Mouse (Mus musculus) embryonic facial prominence, embryonic 15.5 days (tissue): ENCODE results near the gene Clec16a. TPM values are rescaled to one million over a fixed set of nuclear protein-coding genes. Genes with fewer than 3 reads are reported as not detected.

Experiments used
- ATAC-seq: fragments of 200-750 bp; cut with Nextera tagmentation; 2 replicates; pipeline ENCODE4 v1.8.0; 2017; ENCODE audit warnings: low read depth, moderate TSS enrichment; ENCODE audit not compliant: insufficient number of reproducible peaks, low FRiP score, low TSS enrichment
- H3K27ac ChIP-seq: fragments of 300-500 bp; sonication (generic); replicated peaks from 2 replicates; pipeline ENCODE4 v1.5.1; 2015; ENCODE audit warnings: mild to moderate bottlenecking, inconsistent platforms
- H3K27me3 ChIP-seq: fragments of 300-500 bp; sonication (generic); 2 replicates; pipeline ENCODE4 v1.6.1; 2015; ENCODE audit warnings: inconsistent platforms
- H3K36me3 ChIP-seq: fragments of 300-500 bp; sonication (generic); 2 replicates; pipeline ENCODE4 v1.6.1; 2015; ENCODE audit warnings: mild to moderate bottlenecking, inconsistent platforms
- H3K4me1 ChIP-seq: fragments of 300-500 bp; sonication (generic); 2 replicates; pipeline ENCODE4 v1.6.1; 2015; ENCODE audit warnings: inconsistent platforms
- H3K4me2 ChIP-seq: fragments of 300-500 bp; sonication (generic); replicated peaks from 2 replicates; pipeline ENCODE4 v1.6.1; 2015; ENCODE audit warnings: mild to moderate bottlenecking, inconsistent platforms
- H3K4me3 ChIP-seq: fragments of 300-500 bp; sonication (generic); replicated peaks from 2 replicates; pipeline ENCODE4 v1.5.1; 2015; ENCODE audit warnings: mild to moderate bottlenecking, inconsistent platforms
- H3K9ac ChIP-seq: fragments of 300-500 bp; sonication (generic); 2 replicates; pipeline ENCODE4 v1.6.1; 2015; ENCODE audit warnings: inconsistent platforms
- H3K9me3 ChIP-seq: fragments of 300-500 bp; sonication (generic); replicated peaks from 2 replicates; pipeline ENCODE4 v1.6.1; 2016; ENCODE audit warnings: inconsistent platforms
- WGBS: fragments of 180-500 bp; shearing (Covaris S2); methylation state at CpG from one replicate; pipeline ENCODE4 v1.1.7; 2015; 5-methylcytosine and 5-hydroxymethylcytosine counted together
- polyA plus RNA-seq: library from polyadenylated mRNA; unstranded; fragments of >200 nt; fragmentation: Nextera tagmentation; extraction: Ambion mirVana; gene quantifications from 2 replicates; pipeline ENCODE4 v1.2.1, GENCODE M21; 2015

Clec16a gene
- polyA plus RNA-seq, 1 experiment from 2014 or later, result 39.6 TPM

DNA sequence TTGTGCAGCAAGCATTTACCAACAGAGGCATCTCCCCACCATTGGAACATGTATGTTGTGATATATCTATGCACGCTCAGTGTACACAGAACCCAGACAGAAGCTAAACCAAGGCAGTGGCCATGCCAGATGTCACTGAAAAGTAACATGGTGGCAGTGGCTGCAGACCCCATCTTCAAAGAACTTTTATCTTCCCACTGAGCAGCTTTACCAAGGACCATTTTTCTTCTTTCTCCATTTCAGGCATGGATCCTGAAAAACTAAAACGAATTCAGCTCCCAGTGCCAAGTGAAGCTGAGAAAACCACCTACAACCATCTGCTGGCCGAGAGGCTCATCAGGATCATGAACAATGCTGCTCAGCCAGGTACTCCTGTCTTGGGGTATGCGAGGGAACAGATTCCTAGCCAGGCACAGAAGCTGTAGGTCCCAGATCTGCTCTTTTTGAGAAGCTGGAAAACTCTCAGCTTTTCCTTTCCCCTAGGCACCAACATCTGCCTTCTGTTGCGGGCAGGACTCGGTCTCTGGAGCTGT lies 82.1 kb downstream of the Clec16a start:
- WGBS, result 89% methylated on average over 6 of the region's 6 CpGs
- 0 out of 2 replicates have a peak, but pooled peaks cover 20% of the 10 kb centered on the region for H3K36me3 ChIP-seq

DNA sequence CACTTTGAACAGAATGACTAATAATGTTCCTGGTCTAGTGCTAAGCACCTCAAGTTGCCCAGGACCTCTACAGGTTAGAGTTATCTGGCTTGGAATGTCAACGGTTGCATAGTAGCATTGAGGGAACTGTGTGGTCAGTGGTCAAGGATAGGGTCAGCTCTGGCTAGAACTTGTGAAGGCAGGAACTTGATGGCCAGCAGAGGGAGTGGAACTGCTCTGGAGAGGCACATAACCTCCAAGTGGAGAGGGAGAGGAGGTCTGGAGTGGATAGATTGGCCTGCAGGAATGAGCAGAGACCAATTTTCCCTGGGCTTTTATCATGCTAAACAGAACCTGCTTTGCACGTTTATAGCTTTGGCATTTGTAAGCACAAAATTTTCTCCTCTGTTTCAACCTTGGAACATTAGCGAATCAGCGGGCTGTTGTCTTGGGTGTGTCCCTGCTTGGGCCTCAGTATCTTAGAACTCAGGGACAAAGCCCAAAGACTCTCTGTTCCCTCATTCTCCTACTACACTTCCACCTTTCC lies 83.0 kb downstream of the Clec16a start:
- Histone ChIP-seq H3K9me3 (no peaks in the 10 kb centered on the region), H3K27me3 (no peaks in the 10 kb centered on the region), H3K4me1 (peaks cover 8% of the 10 kb centered on the region), H3K36me3 (0 out of 2 replicates have a peak, but pooled peaks cover 20% of the 10 kb centered on the region), H3K4me3 (no peak overlapping the region), H3K9ac (no peak overlapping the region), H3K27ac (no peak overlapping the region), H3K4me2 (no peak overlapping the region)
- WGBS, result 75% methylated on average over 4 of the region's 4 CpGs
- ATAC-seq, result no peak

More for the DNA sequence above, 82.1 kb downstream of the Clec16a start:
- no peaks in the 10 kb centered on the region for H3K27me3 ChIP-seq
- no peaks in the 10 kb centered on the region for H3K9me3 ChIP-seq
- ATAC-seq, result no peak
- peaks cover 8% of the 10 kb centered on the region for H3K4me1 ChIP-seq
- no peak overlapping the region for H3K9ac ChIP-seq
- H3K27ac ChIP-seq, result no peak overlapping the region
- H3K4me2 ChIP-seq, result no peak overlapping the region
- no peak overlapping the region for H3K4me3 ChIP-seq

DNA sequence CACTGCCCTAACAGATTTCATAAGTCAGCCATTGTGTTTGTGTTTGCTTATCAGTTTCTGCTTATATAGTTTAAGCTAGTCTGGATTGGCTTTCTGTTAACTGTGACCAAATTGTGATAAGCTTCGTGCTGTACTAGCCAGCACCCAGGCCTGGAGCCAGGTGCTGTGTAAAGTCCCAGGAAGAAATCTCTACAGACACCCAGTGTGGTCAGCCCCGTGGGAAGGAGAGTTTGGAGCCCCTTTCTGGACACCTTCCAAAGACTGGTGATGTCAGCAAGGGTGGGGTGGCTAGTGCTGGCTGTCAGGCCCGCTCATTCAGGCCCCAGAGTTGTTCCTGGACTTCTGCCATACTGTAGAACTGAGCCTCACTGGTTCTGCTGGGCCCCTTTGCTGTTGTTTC lies 83.8 kb downstream of the Clec16a start:
- peaks cover 10% of the 10 kb centered on the region for H3K4me1 ChIP-seq
- no peak overlapping the region for H3K9ac ChIP-seq
- 0 out of 2 replicates have a peak, but pooled peaks cover 20% of the 10 kb centered on the region for H3K36me3 ChIP-seq
- H3K27me3 ChIP-seq, result no peaks in the 10 kb centered on the region
- no peak for ATAC-seq
- H3K4me3 ChIP-seq, result no peak overlapping the region
- no peak overlapping the region for H3K27ac ChIP-seq
- WGBS, result 62% methylated on average over 3 of the region's 3 CpGs
- H3K4me2 ChIP-seq, result no peak overlapping the region
- no peaks in the 10 kb centered on the region for H3K9me3 ChIP-seq

DNA sequence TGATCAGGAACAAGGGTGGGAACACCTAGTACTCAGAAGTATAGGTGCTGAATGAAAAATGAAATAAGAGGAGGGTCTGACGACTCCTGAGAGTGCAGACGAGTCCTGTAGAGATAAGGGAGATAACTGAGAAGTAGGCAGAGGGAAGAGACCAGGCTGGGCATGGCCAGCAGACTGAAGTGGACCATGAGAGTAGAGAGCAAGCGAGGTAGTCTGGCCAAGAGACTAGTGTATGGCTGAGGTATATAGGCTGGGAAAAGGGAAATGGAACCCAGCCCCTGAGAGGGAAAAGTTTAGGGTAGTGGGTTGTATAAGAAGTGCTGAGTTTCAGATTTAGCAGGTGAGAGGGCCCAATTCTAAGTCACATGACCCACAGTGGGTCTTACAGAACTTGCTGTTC lies 84.2 kb downstream of the Clec16a start:
- H3K4me2 ChIP-seq, result no peak overlapping the region
- H3K36me3 ChIP-seq, result 0 out of 2 replicates have a peak, but pooled peaks cover 20% of the 10 kb centered on the region
- H3K27ac ChIP-seq, result no peak overlapping the region
- peaks cover 14% of the 10 kb centered on the region for H3K4me1 ChIP-seq
- no peak overlapping the region for H3K9ac ChIP-seq
- ATAC-seq, result no peak
- no peaks in the 10 kb centered on the region for H3K9me3 ChIP-seq
- H3K27me3 ChIP-seq, result no peaks in the 10 kb centered on the region
- H3K4me3 ChIP-seq, result no peak overlapping the region
- WGBS, result 71% methylated on average over 3 of the region's 3 CpGs

DNA sequence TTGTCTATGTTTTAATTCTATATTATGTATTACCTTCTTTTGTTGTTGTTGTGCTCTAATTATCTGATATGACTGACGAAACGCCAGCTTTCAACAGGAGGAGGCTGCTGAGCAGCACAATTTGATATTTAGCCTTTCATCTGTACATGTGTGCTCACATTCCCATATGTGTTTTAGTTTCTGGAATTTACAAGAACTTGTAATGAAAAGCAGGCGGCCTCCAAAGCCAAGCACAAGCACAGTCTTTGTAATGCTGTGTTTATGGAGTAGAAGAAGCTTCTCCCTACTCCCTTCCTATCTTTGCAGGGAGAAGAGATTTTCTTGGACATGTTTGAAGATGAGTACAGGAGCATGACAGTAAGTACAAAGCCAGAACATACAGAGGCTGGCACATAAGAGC lies 89.8 kb downstream of the Clec16a start:
- ATAC-seq, result no peak
- H3K36me3 ChIP-seq, result 0 out of 2 replicates have a peak, but pooled peaks cover 8% of the 10 kb centered on the region
- no peak overlapping the region for H3K9ac ChIP-seq
- H3K9me3 ChIP-seq, result no peaks in the 10 kb centered on the region
- H3K4me2 ChIP-seq, result no peak overlapping the region
- H3K4me3 ChIP-seq, result no peak overlapping the region
- WGBS, result 33% methylated on average over 3 of the region's 3 CpGs
- H3K27me3 ChIP-seq, result no peaks in the 10 kb centered on the region
- H3K27ac ChIP-seq, result peak overlapping the region; percentile 31; the same call in 1 of the 2 replicates
- peaks cover 22% of the 10 kb centered on the region; the same call in 1 of the 2 replicates for H3K4me1 ChIP-seq

DNA sequence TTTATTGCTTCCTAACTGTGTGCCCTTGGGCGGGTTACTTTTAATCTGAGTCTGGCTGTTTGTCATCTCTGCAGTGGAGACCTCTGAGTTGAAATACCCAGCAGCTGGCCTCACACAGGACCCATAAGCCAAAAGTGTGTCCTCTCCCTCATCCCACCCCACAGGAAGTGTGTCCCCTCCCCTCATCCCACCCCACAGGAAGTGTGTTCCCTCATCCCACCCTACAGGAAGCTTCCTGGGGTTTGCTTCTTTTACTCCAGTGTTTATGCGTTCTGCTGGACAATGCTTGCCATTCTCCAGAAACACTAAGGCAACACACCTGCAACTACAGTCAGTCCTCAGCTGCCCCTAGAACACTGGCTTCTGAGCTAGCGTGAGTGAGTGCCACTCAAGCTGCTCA lies 92.8 kb downstream of the Clec16a start:
- no peak for ATAC-seq
- Histone ChIP-seq H3K4me3 (no peak overlapping the region), H3K9ac (no peak overlapping the region), H3K9me3 (no peaks in the 10 kb centered on the region), H3K27me3 (no peaks in the 10 kb centered on the region), H3K36me3 (no peaks in the 10 kb centered on the region), H3K4me1 (peaks cover 36% of the 10 kb centered on the region), H3K27ac (no peak overlapping the region), H3K4me2 (no peak overlapping the region)
- 64% methylated on average over 3 of the region's 3 CpGs for WGBS

DNA sequence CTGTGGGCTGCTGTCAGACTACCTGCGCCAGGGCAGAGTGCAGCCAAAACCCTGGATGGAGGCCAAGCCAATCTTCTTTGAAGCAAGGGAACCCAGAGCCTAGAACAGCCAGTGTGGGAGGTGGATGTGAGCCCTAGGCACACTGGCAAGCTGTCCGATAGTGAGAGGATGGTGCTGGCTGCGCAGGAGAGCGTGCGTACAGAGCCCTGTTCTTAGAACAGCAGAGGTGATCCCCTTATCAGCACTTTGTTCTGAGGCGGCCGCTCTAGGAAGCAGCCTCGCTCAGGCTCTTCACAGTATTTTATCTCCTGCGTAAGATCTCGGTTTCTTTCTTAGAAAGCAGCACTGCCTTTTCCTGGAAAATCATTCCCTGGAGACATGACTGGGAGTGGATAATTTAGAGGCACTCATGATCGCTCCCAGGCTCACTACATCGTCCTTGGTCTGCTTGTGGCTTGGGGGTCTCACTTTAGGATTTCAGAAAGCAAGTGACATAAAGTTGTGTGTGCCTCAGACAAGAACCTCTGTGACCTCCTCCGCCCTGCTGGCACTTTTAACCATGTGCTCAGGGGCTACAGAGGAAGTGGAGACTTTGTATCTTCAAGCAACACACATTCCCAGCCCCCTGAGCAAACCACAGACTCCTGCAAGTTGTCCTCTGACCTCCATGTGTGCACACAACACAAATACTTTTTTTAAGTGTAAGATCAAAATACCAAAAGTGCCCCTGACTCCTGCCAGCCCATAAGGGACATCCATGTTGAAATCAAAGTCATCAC lies 94.2 kb downstream of the Clec16a start:
- Histone ChIP-seq H3K4me1 (peaks cover 31% of the 10 kb centered on the region), H3K9me3 (no peaks in the 10 kb centered on the region), H3K4me2 (no peak overlapping the region), H3K27ac (no peak overlapping the region), H3K27me3 (no peaks in the 10 kb centered on the region), H3K4me3 (no peak overlapping the region), H3K36me3 (no peaks in the 10 kb centered on the region), H3K9ac (no peak overlapping the region)
- WGBS, result 70% methylated on average over 13 of the region's 13 CpGs
- no peak for ATAC-seq

DNA sequence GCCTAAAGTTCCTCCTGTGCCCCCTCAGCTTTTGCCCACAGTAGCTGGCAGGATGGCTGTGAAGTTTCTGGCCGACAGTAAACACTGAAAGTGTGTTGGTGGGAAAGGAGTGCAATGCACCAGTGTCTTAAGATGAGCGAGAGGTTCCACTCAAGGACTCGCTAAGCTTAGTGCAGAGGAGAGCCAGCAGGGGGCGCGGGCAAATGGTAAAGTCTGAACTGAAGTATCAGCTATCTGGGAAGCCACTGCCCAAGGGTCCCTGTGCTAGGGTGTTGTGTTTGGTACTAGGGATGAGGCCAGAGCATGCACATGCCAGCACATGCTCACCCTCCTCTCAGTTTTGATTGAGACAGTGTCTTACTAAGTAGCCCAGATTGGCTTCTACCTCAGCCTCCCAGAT lies 94.9 kb downstream of the Clec16a start:
- 9% methylated on average over 5 of the region's 5 CpGs for WGBS
- no peak for ATAC-seq

DNA sequence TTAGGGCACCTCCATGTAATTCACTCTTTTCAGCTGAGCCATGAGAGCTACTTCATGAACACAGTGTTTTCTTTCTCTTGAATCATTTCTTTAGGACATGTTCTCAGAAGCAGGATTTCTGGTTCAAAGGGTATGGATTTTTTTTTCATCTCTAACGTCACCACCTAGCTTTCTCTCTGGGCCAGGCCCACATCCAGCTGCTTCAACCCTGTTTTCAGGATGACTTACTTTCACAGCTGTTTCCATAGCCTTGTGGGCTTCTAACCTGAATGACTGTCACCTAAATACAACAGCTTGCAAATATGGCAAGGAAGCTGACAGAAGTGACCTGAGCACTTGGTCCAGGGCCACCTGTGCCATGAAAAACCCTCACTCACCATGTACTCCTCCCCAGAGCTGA lies 96.0 kb downstream of the Clec16a start:
- Histone ChIP-seq H3K4me3 (no peak overlapping the region), H3K27me3 (no peaks in the 10 kb centered on the region), H3K9ac (no peak overlapping the region), H3K4me1 (peaks cover 24% of the 10 kb centered on the region), H3K27ac (no peak overlapping the region), H3K36me3 (no peaks in the 10 kb centered on the region), H3K4me2 (no peak overlapping the region), H3K9me3 (no peaks in the 10 kb centered on the region)
- WGBS, result 53% methylated on average over 1 of the region's 1 CpGs
- no peak for ATAC-seq

More for the DNA sequence above, 94.9 kb downstream of the Clec16a start:
- peaks cover 24% of the 10 kb centered on the region for H3K4me1 ChIP-seq
- no peaks in the 10 kb centered on the region for H3K36me3 ChIP-seq
- H3K9ac ChIP-seq, result no peak overlapping the region
- H3K27me3 ChIP-seq, result no peaks in the 10 kb centered on the region
- no peaks in the 10 kb centered on the region for H3K9me3 ChIP-seq
- no peak overlapping the region for H3K4me2 ChIP-seq
- H3K27ac ChIP-seq, result no peak overlapping the region
- H3K4me3 ChIP-seq, result no peak overlapping the region

DNA sequence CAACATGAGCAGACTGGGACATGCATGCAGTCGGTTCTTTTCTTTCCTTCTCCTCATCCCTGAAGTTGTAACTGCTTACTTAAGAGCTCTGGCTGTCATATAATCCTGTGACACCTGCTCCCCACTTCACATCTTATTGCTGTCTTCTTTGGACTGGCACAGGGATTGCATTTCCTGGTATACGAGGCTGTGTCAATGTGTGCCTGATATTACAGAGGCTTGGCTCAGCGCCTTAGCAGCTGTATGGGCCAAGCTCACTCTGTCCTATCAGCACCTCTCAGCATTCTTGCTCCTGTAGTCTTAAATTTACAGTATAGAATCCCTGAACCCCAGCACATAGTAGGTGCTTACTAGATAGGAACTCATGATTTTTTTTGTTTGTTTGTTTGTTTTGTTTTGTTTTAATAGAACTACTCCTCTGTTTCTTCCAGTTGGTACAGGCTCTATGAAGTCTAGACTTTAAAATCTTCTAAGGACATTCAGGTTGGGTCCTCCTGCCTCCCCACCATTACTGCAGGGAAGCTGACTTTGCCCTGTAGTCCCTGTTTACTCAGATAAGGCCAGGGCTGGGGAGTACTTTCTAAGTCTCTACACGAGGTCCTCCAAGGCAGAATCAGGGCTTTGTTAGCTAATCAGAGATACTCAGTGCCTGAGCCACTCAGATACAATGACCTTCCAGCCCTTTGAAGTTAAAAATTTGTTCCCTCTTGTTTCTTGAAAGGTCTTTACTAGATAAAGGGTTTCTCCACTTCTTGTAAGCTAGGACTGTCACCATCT lies 97.9 kb downstream of the Clec16a start:
- Histone ChIP-seq H3K4me1 (peaks cover 24% of the 10 kb centered on the region), H3K4me3 (no peak overlapping the region), H3K27ac (no peak overlapping the region), H3K36me3 (no peaks in the 10 kb centered on the region), H3K9me3 (no peaks in the 10 kb centered on the region), H3K27me3 (no peaks in the 10 kb centered on the region), H3K4me2 (no peak overlapping the region), H3K9ac (peak overlapping the region; percentile 5; the same call in 1 of the 2 replicates)
- ATAC-seq, result no peak
- WGBS, result 36% methylated on average over 4 of the region's 4 CpGs

DNA sequence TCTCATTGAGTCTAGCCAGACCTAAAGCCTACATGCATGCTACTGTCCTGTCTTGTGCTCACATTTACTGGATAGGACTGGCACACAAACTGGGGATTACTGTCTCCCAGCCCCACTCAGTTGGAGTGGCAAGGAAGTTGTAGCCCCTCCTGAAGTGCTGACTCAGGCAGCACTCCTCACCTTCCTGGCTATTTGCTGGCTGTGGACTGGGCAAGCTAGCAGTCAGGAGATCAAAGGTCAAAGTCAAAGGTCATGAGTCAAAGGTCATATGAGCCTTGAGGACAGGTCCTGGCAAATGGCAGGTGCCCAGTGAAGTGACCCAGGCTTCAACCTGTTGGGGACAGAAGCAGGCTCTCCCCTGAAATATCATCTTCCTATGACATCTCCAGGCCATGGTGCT lies 99.1 kb downstream of the Clec16a start:
- Histone ChIP-seq H3K4me3 (no peak overlapping the region), H3K27ac (no peak overlapping the region), H3K4me1 (peaks cover 21% of the 10 kb centered on the region), H3K9me3 (no peaks in the 10 kb centered on the region), H3K4me2 (no peak overlapping the region), H3K36me3 (no peaks in the 10 kb centered on the region), H3K27me3 (no peaks in the 10 kb centered on the region), H3K9ac (no peak overlapping the region)
- ATAC-seq, result no peak
